Mouse (Mus musculus): Measurements from ENCODE around the gene Acad10. TPM values are rescaled to one million over a fixed set of nuclear protein-coding genes. Genes with fewer than 3 reads are reported as not detected.
"Not testable (repeated sequence)": the region's sequence is repeated elsewhere in the genome, so short reads cannot be mapped to it uniquely, and the experiment has no call there.

Acad10 gene
- polyA plus RNA-seq, 1 experiment from 2014 or later: 1.7 TPM

- no peak overlapping the region for H3K4me3 ChIP-seq (ENCODE audit: inconsistent target)
- no peaks in the 10 kb centered on the region; the same call in 1 of the 2 replicates for H3K79me2 ChIP-seq (ENCODE audit: inconsistent target)
- 90% methylated on average over 3 of the region's 3 CpGs for WGBS (ENCODE audit: missing documents)
- no peak overlapping the region for H3K27ac ChIP-seq
- peaks cover 49% of the 10 kb centered on the region; the same call in 1 of the 2 replicates for H3K36me3 ChIP-seq (ENCODE audit: inconsistent target)
These were observed 10.1 kb upstream of the Acad10 start for GRCm38 (mm10) chr5:121670412-121670811.

GRCm38 (mm10) chr5:121668411-121668810 is 8.1 kb upstream of the Acad10 start:
- H3K27ac ChIP-seq: no peak overlapping the region
- H3K4me3 ChIP-seq (ENCODE audit: inconsistent target): no peak overlapping the region
- 98% methylated on average over 6 of the region's 6 CpGs for WGBS (ENCODE audit: missing documents)
- H3K36me3 ChIP-seq (ENCODE audit: inconsistent target): peaks cover 50% of the 10 kb centered on the region; the same call in 1 of the 2 replicates
- peaks cover 7% of the 10 kb centered on the region; the same call in 1 of the 2 replicates for H3K79me2 ChIP-seq (ENCODE audit: inconsistent target)

GRCm38 (mm10) chr5:121667067-121667466 is 6.8 kb upstream of the Acad10 start:
- WGBS (ENCODE audit: missing documents): 72% methylated on average over 4 of the region's 4 CpGs
- Histone ChIP-seq H3K36me3 (ENCODE audit: inconsistent target) (peaks cover 43% of the 10 kb centered on the region; the same call in 1 of the 2 replicates), H3K4me3 (ENCODE audit: inconsistent target) (no peak overlapping the region), H3K79me2 (ENCODE audit: inconsistent target) (peaks cover 20% of the 10 kb centered on the region), H3K27ac (no peak overlapping the region)

GRCm38 (mm10) chr5:121664971-121665370 is 4.7 kb upstream of the Acad10 start:
- peaks cover 38% of the 10 kb centered on the region; the same call in 1 of the 2 replicates for H3K36me3 ChIP-seq (ENCODE audit: inconsistent target)
- H3K79me2 ChIP-seq (ENCODE audit: inconsistent target): peaks cover 34% of the 10 kb centered on the region
- H3K4me3 ChIP-seq (ENCODE audit: inconsistent target): no peak overlapping the region
- H3K27ac ChIP-seq: no peak overlapping the region
- WGBS (ENCODE audit: missing documents): 91% methylated on average over 9 of the region's 9 CpGs

GRCm38 (mm10) chr5:121664078-121664477 is 3.8 kb upstream of the Acad10 start:
- H3K36me3 ChIP-seq (ENCODE audit: inconsistent target): peaks cover 38% of the 10 kb centered on the region; the same call in 1 of the 2 replicates
- no peak overlapping the region for H3K27ac ChIP-seq
- 97% methylated on average over 6 of the region's 6 CpGs for WGBS (ENCODE audit: missing documents)

GRCm38 (mm10) chr5:121663456-121663855 is 3.1 kb upstream of the Acad10 start:
- Histone ChIP-seq H3K36me3 (ENCODE audit: inconsistent target) (peaks cover 38% of the 10 kb centered on the region; the same call in 1 of the 2 replicates), H3K79me2 (ENCODE audit: inconsistent target) (peaks cover 34% of the 10 kb centered on the region), H3K27ac (no peak overlapping the region), H3K4me3 (ENCODE audit: inconsistent target) (no peak overlapping the region)
- 92% methylated on average over 5 of the region's 8 CpGs for WGBS (ENCODE audit: missing documents)

More at GRCm38 (mm10) chr5:121664078-121664477, 3.8 kb upstream of the Acad10 start:
- Histone ChIP-seq H3K4me3 (ENCODE audit: inconsistent target) (no peak overlapping the region), H3K79me2 (ENCODE audit: inconsistent target) (peaks cover 34% of the 10 kb centered on the region)

- peaks cover 29% of the 10 kb centered on the region; the same call in 1 of the 2 replicates for H3K36me3 ChIP-seq (ENCODE audit: inconsistent target)
- H3K4me3 ChIP-seq (ENCODE audit: inconsistent target): peak overlapping the region; percentile 58
- 90% methylated on average over 5 of the region's 5 CpGs for WGBS (ENCODE audit: missing documents)
- H3K79me2 ChIP-seq (ENCODE audit: inconsistent target): peaks cover 34% of the 10 kb centered on the region
- no peak overlapping the region for H3K27ac ChIP-seq
These were observed 1.2 kb upstream of the Acad10 start for GRCm38 (mm10) chr5:121661494-121661893.

GRCm38 (mm10) chr5:121660897-121661254 is 562 bp upstream of the Acad10 start:
- WGBS (ENCODE audit: missing documents): 3% methylated on average over 23 of the region's 26 CpGs
- peaks cover 34% of the 10 kb centered on the region for H3K79me2 ChIP-seq (ENCODE audit: inconsistent target)
- H3K36me3 ChIP-seq (ENCODE audit: inconsistent target): peaks cover 23% of the 10 kb centered on the region; the same call in 1 of the 2 replicates
- no peak overlapping the region for H3K27ac ChIP-seq
- peak overlapping the region; percentile 58 for H3K4me3 ChIP-seq (ENCODE audit: inconsistent target)

- H3K27ac ChIP-seq; H3K36me3 ChIP-seq (ENCODE audit: inconsistent target); H3K4me3 ChIP-seq (ENCODE audit: inconsistent target): not testable (repeated sequence)
- peaks cover 19% of the 10 kb centered on the region for H3K79me2 ChIP-seq (ENCODE audit: inconsistent target)
- WGBS (ENCODE audit: missing documents): 100% methylated on average over 5 of the region's 6 CpGs
These were observed 2.7 kb downstream of the Acad10 start for GRCm38 (mm10) chr5:121657656-121658055.

GRCm38 (mm10) chr5:121656866-121657265 is 3.4 kb downstream of the Acad10 start:
- WGBS (ENCODE audit: missing documents): 42% methylated on average over 6 of the region's 6 CpGs
- H3K27ac ChIP-seq; H3K4me3 ChIP-seq (ENCODE audit: inconsistent target); H3K36me3 ChIP-seq (ENCODE audit: inconsistent target): not testable (repeated sequence)
- H3K79me2 ChIP-seq (ENCODE audit: inconsistent target): peaks cover 11% of the 10 kb centered on the region

- Histone ChIP-seq H3K4me3 (ENCODE audit: inconsistent target) (no peak overlapping the region), H3K36me3 (ENCODE audit: inconsistent target) (no peaks in the 10 kb centered on the region), H3K27ac (no peak overlapping the region), H3K79me2 (ENCODE audit: inconsistent target) (no peaks in the 10 kb centered on the region)
- 97% methylated on average over 4 of the region's 4 CpGs for WGBS (ENCODE audit: missing documents)
These were observed 5.8 kb downstream of the Acad10 start for GRCm38 (mm10) chr5:121654526-121654925.

GRCm38 (mm10) chr5:121649134-121649533 is 11.2 kb downstream of the Acad10 start:
- 70% methylated on average over 7 of the region's 7 CpGs for WGBS (ENCODE audit: missing documents)
- H3K36me3 ChIP-seq (ENCODE audit: inconsistent target): no peaks in the 10 kb centered on the region
- H3K79me2 ChIP-seq (ENCODE audit: inconsistent target): no peaks in the 10 kb centered on the region
- no peak overlapping the region for H3K27ac ChIP-seq
- no peak overlapping the region for H3K4me3 ChIP-seq (ENCODE audit: inconsistent target)

GRCm38 (mm10) chr5:121639601-121640000 is 20.7 kb downstream of the Acad10 start:
- 97% methylated on average over 9 of the region's 9 CpGs for WGBS (ENCODE audit: missing documents)

GRCm38 (mm10) chr5:121637296-121637695 is 23.0 kb downstream of the Acad10 start:
- H3K79me2 ChIP-seq (ENCODE audit: inconsistent target): no peaks in the 10 kb centered on the region
- no peak overlapping the region for H3K4me3 ChIP-seq (ENCODE audit: inconsistent target)
- H3K36me3 ChIP-seq (ENCODE audit: inconsistent target): no peaks in the 10 kb centered on the region
- H3K27ac ChIP-seq: no peak overlapping the region
- 95% methylated on average over 5 of the region's 6 CpGs for WGBS (ENCODE audit: missing documents)

More at GRCm38 (mm10) chr5:121639601-121640000, 20.7 kb downstream of the Acad10 start:
- no peaks in the 10 kb centered on the region for H3K79me2 ChIP-seq (ENCODE audit: inconsistent target)
- no peak overlapping the region for H3K4me3 ChIP-seq (ENCODE audit: inconsistent target)
- H3K27ac ChIP-seq: no peak overlapping the region
- H3K36me3 ChIP-seq (ENCODE audit: inconsistent target): no peaks in the 10 kb centered on the region

- no peak overlapping the region for H3K4me3 ChIP-seq (ENCODE audit: inconsistent target)
- H3K36me3 ChIP-seq (ENCODE audit: inconsistent target): no peaks in the 10 kb centered on the region
- 100% methylated on average over 5 of the region's 5 CpGs for WGBS (ENCODE audit: missing documents)
- H3K79me2 ChIP-seq (ENCODE audit: inconsistent target): no peaks in the 10 kb centered on the region
- no peak overlapping the region for H3K27ac ChIP-seq
These were observed 25.6 kb downstream of the Acad10 start for GRCm38 (mm10) chr5:121634668-121635067.

GRCm38 (mm10) chr5:121632804-121633203 is 27.5 kb downstream of the Acad10 start:
- WGBS (ENCODE audit: missing documents): 91% methylated on average over 3 of the region's 3 CpGs
- H3K79me2 ChIP-seq (ENCODE audit: inconsistent target): no peaks in the 10 kb centered on the region
- no peak overlapping the region for H3K27ac ChIP-seq
- no peaks in the 10 kb centered on the region for H3K36me3 ChIP-seq (ENCODE audit: inconsistent target)
- H3K4me3 ChIP-seq (ENCODE audit: inconsistent target): no peak overlapping the region
